Mouse (Mus musculus): ENCODE data around the gene Rem1. TPM values are rescaled to one million over a fixed set of nuclear protein-coding genes. Genes with fewer than 3 reads are reported as not detected.
A peak's percentile ranks its signal among the peaks of the same experiment; 100 is the strongest.
"Not testable (repeated sequence)": the region's sequence is repeated elsewhere in the genome, so short reads cannot be mapped to it uniquely, and the experiment has no call there.

Rem1 gene
- polyA plus RNA-seq, 1 experiment from 2014 or later = 20.0 TPM

DNA sequence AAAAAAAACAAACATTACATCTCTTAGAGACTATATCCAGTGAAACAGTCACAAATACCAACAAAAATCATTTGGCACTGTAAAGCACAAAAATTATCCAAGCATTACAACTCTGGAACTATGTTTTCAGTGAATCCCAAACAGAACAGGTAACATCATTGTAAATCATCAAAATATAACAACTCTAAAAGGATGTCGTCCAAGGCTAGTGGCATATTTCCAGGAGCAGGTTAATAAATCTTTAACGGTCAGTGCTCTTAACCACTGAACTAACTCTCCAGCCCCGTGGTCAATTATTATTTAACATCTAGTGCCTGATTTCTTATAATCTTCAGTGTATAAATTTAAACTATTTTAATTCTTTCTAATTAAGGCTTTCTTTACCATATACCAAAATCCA, 39.4 kb downstream of the Rem1 start:
- H3K9ac ChIP-seq (ENCODE audit: low read length); H3K4me2 ChIP-seq (ENCODE audit: low read depth, low read length); H3K9me3 ChIP-seq (replicated peaks; ENCODE audit: control insufficient read depth, low read length); H3K36me3 ChIP-seq (ENCODE audit: control insufficient read depth, insufficient read depth, low read length); H3K4me1 ChIP-seq (ENCODE audit: control insufficient read depth, insufficient read depth, low read length); H3K27ac ChIP-seq (ENCODE audit: low read length); ATAC-seq (ENCODE audit: insufficient read depth, low FRiP score); H3K27me3 ChIP-seq (ENCODE audit: control insufficient read depth, insufficient read depth, low read length); H3K4me3 ChIP-seq (replicated peaks; ENCODE audit: low read length): not testable (repeated sequence)
- WGBS = 59% methylated on average over 3 of the region's 3 CpGs

DNA sequence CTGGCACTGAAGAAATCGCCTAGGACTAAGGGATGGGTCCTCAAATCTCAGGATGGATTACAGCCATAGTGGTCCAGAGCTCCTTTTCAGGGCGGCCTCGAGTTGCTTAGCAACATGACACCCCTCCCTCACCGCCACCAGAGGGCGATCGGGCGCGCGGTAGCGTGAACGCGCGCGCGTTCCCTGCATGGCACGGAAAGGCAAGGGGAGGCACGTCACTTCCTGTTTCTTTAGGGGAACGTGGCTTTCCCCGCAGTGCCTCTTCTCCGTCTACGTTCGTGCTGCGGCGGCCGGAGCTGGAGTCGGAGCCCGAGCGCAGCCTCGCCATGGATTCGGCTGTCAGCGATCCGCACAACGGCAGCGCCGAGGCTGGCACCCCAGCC, 42.5 kb downstream of the Rem1 start, which contains the start of gene H13:
Gene H13 (plus strand): TSS at position 206 of the 383 bp plus-strand sequence.
- Histone ChIP-seq H3K9me3 (replicated peaks; ENCODE audit: control insufficient read depth, low read length) (no peaks in the 10 kb centered on the region), H3K4me1 (ENCODE audit: control insufficient read depth, insufficient read depth, low read length) (peaks cover 34% of the 10 kb centered on the region), H3K36me3 (ENCODE audit: control insufficient read depth, insufficient read depth, low read length) (no peaks in the 10 kb centered on the region; the same call in 1 of the 2 replicates), H3K4me3 (replicated peaks; ENCODE audit: low read length) (peak within 1 kb of the TSS; percentile 73), H3K9ac (ENCODE audit: low read length) (peak within 1 kb of the TSS; percentile 88), H3K4me2 (ENCODE audit: low read depth, low read length) (peak within 1 kb of the TSS; percentile 78), H3K27ac (ENCODE audit: low read length) (peak within 1 kb of the TSS; percentile 87), H3K27me3 (ENCODE audit: control insufficient read depth, insufficient read depth, low read length) (no peaks in the 10 kb centered on the region)
- ATAC-seq (ENCODE audit: insufficient read depth, low FRiP score) = peak; percentile 84
- under 1% methylated on average over 35 of the region's 35 CpGs for WGBS

DNA sequence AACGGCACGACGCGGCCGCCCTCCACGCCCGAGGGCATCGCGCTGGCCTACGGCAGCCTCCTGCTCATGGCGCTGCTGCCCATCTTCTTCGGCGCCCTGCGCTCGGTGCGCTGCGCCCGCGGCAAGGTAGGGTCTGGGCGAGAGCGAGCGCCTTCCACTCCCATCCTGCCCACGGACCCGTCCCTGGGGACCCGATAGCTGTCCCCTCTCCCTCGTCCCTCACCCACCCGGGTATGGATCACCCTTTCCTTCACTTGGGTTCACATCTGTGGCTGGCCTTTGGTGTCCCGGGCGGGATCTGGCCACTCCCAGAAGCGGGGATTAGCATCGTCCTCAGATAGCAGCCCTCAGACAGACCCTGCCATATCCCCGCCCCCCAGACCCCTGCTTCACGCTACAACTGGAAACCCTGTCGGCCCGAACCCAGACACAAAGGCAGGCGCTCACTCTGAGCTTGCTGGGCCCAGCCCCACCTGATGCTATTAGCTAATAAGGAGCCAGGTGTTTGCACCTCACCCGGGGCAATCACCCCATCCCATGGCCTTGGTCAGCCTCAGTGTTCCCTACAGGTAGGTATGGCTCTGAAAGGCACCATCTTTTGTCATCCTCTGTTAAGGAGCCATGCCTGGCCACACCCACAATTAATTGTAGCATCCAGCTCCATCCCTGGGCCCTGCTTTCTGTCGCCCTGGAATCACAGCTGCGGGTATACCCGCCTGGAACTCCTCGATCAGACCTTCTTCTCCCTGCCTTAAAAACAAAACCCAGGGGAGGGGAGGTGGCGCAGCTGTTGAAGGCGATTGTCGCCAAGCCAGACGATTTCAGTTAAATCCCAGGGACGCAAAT, 43.1 kb downstream of the Rem1 start:
- peak overlapping the region; percentile 78 for H3K4me2 ChIP-seq (ENCODE audit: low read depth, low read length)
- H3K27ac ChIP-seq (ENCODE audit: low read length) = peak overlapping the region; percentile 87
- H3K9ac ChIP-seq (ENCODE audit: low read length) = peak overlapping the region; percentile 88
- no peaks in the 10 kb centered on the region for H3K9me3 ChIP-seq (replicated peaks; ENCODE audit: control insufficient read depth, low read length)
- peak overlapping the region; percentile 73 for H3K4me3 ChIP-seq (replicated peaks; ENCODE audit: low read length)
- H3K36me3 ChIP-seq (ENCODE audit: control insufficient read depth, insufficient read depth, low read length) = no peaks in the 10 kb centered on the region; the same call in 1 of the 2 replicates
- peak; percentile 69 for ATAC-seq (ENCODE audit: insufficient read depth, low FRiP score)
- H3K4me1 ChIP-seq (ENCODE audit: control insufficient read depth, insufficient read depth, low read length) = peaks cover 34% of the 10 kb centered on the region
- H3K27me3 ChIP-seq (ENCODE audit: control insufficient read depth, insufficient read depth, low read length) = no peaks in the 10 kb centered on the region
- under 1% methylated on average over 46 of the region's 46 CpGs for WGBS

DNA sequence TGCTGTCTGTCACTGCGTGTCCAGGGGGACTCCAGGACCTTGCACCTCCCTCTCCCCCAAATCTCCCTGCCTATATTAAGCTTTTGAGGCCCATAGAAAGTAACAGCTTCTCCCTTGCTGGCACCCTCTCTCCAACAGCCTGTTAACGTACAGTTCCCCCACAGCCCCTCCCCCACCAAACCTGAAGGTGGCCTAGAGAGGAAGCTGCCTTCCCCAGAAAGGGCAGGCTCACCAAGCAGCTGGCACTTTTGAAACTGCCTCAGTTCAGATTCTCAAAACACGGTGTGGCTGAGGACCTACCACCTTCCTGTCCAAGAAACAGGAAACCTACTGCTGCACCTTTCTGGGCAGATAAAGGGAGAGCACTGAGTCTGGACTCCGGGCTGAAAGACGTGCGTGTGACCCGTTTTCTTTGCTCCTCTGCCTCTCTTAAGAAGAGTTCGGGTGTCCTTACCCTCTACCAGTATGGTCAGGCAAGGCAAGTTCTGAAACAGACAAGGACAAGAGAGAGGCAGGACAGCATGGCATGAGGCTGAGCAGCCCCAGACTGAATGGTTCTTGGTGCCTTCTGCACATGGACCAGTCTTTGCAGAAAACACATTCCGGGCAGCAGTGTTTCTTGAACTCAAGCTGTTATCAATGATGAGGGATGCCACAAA, 44.4 kb downstream of the Rem1 start:
- no peaks in the 10 kb centered on the region for H3K27me3 ChIP-seq (ENCODE audit: control insufficient read depth, insufficient read depth, low read length)
- H3K4me1 ChIP-seq (ENCODE audit: control insufficient read depth, insufficient read depth, low read length) = peaks cover 34% of the 10 kb centered on the region
- H3K36me3 ChIP-seq (ENCODE audit: control insufficient read depth, insufficient read depth, low read length) = peaks cover 6% of the 10 kb centered on the region
- H3K4me3 ChIP-seq (replicated peaks; ENCODE audit: low read length) = peak overlapping the region; percentile 73
- peak overlapping the region; percentile 87 for H3K27ac ChIP-seq (ENCODE audit: low read length)
- peak overlapping the region; percentile 88 for H3K9ac ChIP-seq (ENCODE audit: low read length)
- no peak for ATAC-seq (ENCODE audit: insufficient read depth, low FRiP score)
- H3K9me3 ChIP-seq (replicated peaks; ENCODE audit: control insufficient read depth, low read length) = no peaks in the 10 kb centered on the region
- peak overlapping the region; percentile 78 for H3K4me2 ChIP-seq (ENCODE audit: low read depth, low read length)
- WGBS = 42% methylated on average over 9 of the region's 9 CpGs

DNA sequence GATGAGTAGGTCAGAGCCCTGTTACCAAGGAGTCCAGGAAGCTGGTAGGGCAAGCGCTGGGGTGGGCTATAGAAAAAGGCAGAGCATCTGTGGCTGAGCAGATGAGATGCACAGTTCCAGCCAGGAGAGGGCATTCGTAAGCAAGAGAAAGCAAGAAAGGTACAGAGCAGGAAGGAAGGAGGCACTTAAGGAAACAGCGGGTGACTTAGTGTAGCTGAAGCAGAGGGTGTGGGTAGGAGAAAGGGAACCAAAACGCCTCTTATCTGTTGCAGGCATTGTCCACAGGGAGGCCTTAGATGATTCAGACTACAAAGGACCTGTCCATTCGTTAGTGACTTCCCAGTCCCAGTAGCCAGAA, 44.9 kb downstream of the Rem1 start:
- Histone ChIP-seq H3K27me3 (ENCODE audit: control insufficient read depth, insufficient read depth, low read length) (no peaks in the 10 kb centered on the region), H3K9ac (ENCODE audit: low read length) (peak overlapping the region; percentile 88), H3K36me3 (ENCODE audit: control insufficient read depth, insufficient read depth, low read length) (peaks cover 7% of the 10 kb centered on the region), H3K27ac (ENCODE audit: low read length) (peak overlapping the region; percentile 87; the same call in 1 of the 2 replicates), H3K4me1 (ENCODE audit: control insufficient read depth, insufficient read depth, low read length) (peaks cover 34% of the 10 kb centered on the region), H3K9me3 (replicated peaks; ENCODE audit: control insufficient read depth, low read length) (no peaks in the 10 kb centered on the region), H3K4me3 (replicated peaks; ENCODE audit: low read length) (peak overlapping the region; percentile 73), H3K4me2 (ENCODE audit: low read depth, low read length) (peak overlapping the region; percentile 78)
- 19% methylated on average over 5 of the region's 5 CpGs for WGBS
- ATAC-seq (ENCODE audit: insufficient read depth, low FRiP score) = peak; percentile 56; the same call in 1 of the 2 replicates

DNA sequence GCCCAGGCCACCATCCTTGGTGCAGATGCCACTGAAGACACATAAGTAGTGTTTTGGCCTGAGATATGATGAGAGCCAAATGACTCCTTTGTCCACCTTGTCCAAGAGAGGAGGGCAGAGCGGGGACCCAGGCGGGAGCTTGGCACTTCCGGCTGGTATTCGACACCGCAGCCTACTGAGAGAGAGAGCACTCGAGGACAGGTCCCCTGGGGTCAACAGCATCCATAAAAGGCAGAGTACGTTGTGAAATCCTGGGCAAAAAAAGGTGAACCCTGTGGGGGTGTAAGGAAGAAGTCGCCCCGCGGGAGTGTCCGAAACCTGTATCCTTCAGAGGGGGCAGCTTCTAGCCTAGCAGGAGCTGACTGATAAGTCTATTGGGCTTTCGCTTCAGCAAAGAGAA, 45.4 kb downstream of the Rem1 start:
- ATAC-seq (ENCODE audit: insufficient read depth, low FRiP score) = no peak
- Histone ChIP-seq H3K4me1 (ENCODE audit: control insufficient read depth, insufficient read depth, low read length) (peaks cover 34% of the 10 kb centered on the region), H3K9me3 (replicated peaks; ENCODE audit: control insufficient read depth, low read length) (no peaks in the 10 kb centered on the region), H3K27me3 (ENCODE audit: control insufficient read depth, insufficient read depth, low read length) (no peaks in the 10 kb centered on the region), H3K9ac (ENCODE audit: low read length) (peak overlapping the region; percentile 54), H3K27ac (ENCODE audit: low read length) (no peak overlapping the region), H3K36me3 (ENCODE audit: control insufficient read depth, insufficient read depth, low read length) (peaks cover 7% of the 10 kb centered on the region), H3K4me3 (replicated peaks; ENCODE audit: low read length) (peak overlapping the region; percentile 73), H3K4me2 (ENCODE audit: low read depth, low read length) (peak overlapping the region; percentile 78)
- 86% methylated on average over 12 of the region's 12 CpGs for WGBS

DNA sequence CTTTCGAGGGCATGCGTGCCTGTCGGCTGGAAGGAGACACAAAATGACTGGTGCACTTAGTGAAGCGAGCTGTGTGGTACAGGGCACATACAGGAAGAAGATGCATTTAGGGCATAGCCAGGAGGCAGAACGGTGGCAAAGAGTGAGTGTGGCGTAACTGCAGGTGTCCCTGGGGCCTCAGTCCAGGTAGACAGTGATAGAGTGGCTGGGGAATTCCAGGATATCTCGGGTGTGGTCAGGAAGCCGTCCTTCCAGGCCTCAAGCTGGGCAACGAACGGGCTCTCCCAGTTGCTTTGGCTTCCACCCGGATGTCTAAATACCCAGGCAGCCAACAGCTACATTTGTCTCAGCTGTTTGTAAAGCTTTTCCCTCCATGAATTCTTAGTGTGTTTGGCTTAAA, 47.4 kb downstream of the Rem1 start:
- Histone ChIP-seq H3K4me2 (ENCODE audit: low read depth, low read length) (no peak overlapping the region), H3K4me3 (replicated peaks; ENCODE audit: low read length) (no peak overlapping the region), H3K36me3 (ENCODE audit: control insufficient read depth, insufficient read depth, low read length) (peaks cover 7% of the 10 kb centered on the region), H3K27me3 (ENCODE audit: control insufficient read depth, insufficient read depth, low read length) (no peaks in the 10 kb centered on the region), H3K27ac (ENCODE audit: low read length) (no peak overlapping the region), H3K4me1 (ENCODE audit: control insufficient read depth, insufficient read depth, low read length) (peaks cover 34% of the 10 kb centered on the region), H3K9ac (ENCODE audit: low read length) (0 out of 2 replicates have a peak overlapping the region, but pooled peaks have one; percentile 24), H3K9me3 (replicated peaks; ENCODE audit: control insufficient read depth, low read length) (no peaks in the 10 kb centered on the region)
- WGBS = 62% methylated on average over 11 of the region's 11 CpGs
- ATAC-seq (ENCODE audit: insufficient read depth, low FRiP score) = no peak

DNA sequence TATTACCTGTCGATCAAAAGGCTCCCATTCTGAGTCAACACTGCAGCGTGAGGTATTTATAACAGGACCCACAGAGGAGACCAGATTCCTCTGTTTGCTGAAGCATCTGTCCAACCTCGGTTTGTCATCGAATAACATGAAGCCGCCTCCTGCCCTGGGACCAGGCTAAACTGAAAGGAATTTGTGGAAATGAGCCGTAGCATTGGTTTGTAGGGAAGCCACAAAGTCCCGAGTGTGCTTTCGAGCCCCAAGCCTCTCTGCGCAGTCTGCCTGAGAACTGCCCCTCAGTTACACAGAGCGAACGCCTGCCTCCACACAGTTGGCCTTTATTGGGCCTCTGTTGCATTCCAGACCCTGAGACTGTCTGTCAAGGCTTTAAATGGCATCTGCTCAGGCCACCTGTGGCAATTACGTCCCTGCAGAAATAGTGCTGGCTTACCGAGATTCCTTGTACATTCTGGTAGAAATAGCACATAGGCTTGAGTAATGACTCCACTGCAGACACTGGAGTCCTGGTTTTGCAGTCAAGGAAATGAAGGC, 48.6 kb downstream of the Rem1 start:
- Histone ChIP-seq H3K36me3 (ENCODE audit: control insufficient read depth, insufficient read depth, low read length) (peaks cover 7% of the 10 kb centered on the region), H3K27me3 (ENCODE audit: control insufficient read depth, insufficient read depth, low read length) (no peaks in the 10 kb centered on the region), H3K4me2 (ENCODE audit: low read depth, low read length) (no peak overlapping the region), H3K9me3 (replicated peaks; ENCODE audit: control insufficient read depth, low read length) (no peaks in the 10 kb centered on the region), H3K9ac (ENCODE audit: low read length) (no peak overlapping the region), H3K4me1 (ENCODE audit: control insufficient read depth, insufficient read depth, low read length) (peaks cover 34% of the 10 kb centered on the region), H3K4me3 (replicated peaks; ENCODE audit: low read length) (no peak overlapping the region), H3K27ac (ENCODE audit: low read length) (no peak overlapping the region)
- ATAC-seq (ENCODE audit: insufficient read depth, low FRiP score) = no peak
- 79% methylated on average over 13 of the region's 13 CpGs for WGBS

DNA sequence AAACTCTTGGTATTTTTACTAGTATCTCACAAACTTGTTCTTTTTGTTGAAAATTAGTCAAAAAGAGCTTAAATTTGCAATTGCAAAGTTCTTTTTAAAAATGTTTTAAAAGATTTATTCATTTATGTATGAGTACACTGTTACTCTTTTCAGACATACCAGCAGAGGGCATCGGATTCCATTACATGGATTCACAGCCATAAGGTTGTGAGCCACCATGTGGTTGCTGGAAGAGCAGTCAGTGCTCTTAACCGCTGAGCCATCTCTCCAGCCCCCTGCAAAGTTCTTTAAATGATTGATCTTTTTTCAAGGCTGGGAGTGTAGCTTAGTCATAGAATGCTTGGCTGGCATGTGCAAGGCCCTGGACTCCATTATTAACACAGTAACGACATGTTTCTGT, 51.6 kb downstream of the Rem1 start:
- Histone ChIP-seq H3K36me3 (ENCODE audit: control insufficient read depth, insufficient read depth, low read length) (peaks cover 18% of the 10 kb centered on the region), H3K4me2 (ENCODE audit: low read depth, low read length) (no peak overlapping the region), H3K9me3 (replicated peaks; ENCODE audit: control insufficient read depth, low read length) (no peaks in the 10 kb centered on the region), H3K9ac (ENCODE audit: low read length) (no peak overlapping the region), H3K4me3 (replicated peaks; ENCODE audit: low read length) (no peak overlapping the region), H3K27me3 (ENCODE audit: control insufficient read depth, insufficient read depth, low read length) (no peaks in the 10 kb centered on the region), H3K27ac (ENCODE audit: low read length) (no peak overlapping the region), H3K4me1 (ENCODE audit: control insufficient read depth, insufficient read depth, low read length) (peaks cover 5% of the 10 kb centered on the region)
- WGBS = 55% methylated on average over 3 of the region's 3 CpGs
- ATAC-seq (ENCODE audit: insufficient read depth, low FRiP score) = no peak

Measured in stomach, embryonic 16.5 days (tissue).